Mouse (Mus musculus): ENCODE results near the gene Phf20. TPM values are rescaled to one million over a fixed set of nuclear protein-coding genes. Genes with fewer than 3 reads are reported as not detected.
A peak's percentile ranks its signal among the peaks of the same experiment; 100 is the strongest.

Phf20 gene
- polyA plus RNA-seq, 1 experiment from 2014 or later = 44.8 TPM

- DNase-seq (ENCODE audit: low spot score) (no peak), ATAC-seq (no peak)
- H3K27me3 ChIP-seq (replicated peaks; ENCODE audit: insufficient read depth, low read length) = no peaks in the 10 kb centered on the region
- no peak overlapping the region for H3K9ac ChIP-seq (replicated peaks; ENCODE audit: low read depth)
- H3K4me2 ChIP-seq (replicated peaks; ENCODE audit: low read depth, low read length) = no peak overlapping the region
- no peaks in the 10 kb centered on the region for H3K4me1 ChIP-seq (ENCODE audit: insufficient read depth, low read depth, low read length)
- no peak overlapping the region for H3K4me3 ChIP-seq (ENCODE audit: low read depth, low read length)
- TF ChIP-seq EP300 (IDR thresholded peaks at IDR 0.05) (no peak), CTCF (IDR thresholded peaks at IDR 0.05) (no peak)
- WGBS = 85% methylated on average over 4 of the region's 4 CpGs
- no peaks in the 10 kb centered on the region for H3K9me3 ChIP-seq (ENCODE audit: low read length)
- H3K27ac ChIP-seq (ENCODE audit: low read length) = no peak overlapping the region
- H3K36me3 ChIP-seq (ENCODE audit: insufficient read depth, low read length) = peaks cover 19% of the 10 kb centered on the region; the same call in 1 of the 2 replicates
These were observed 105.8 kb downstream of the Phf20 start for GRCm38 (mm10) chr2:156302063-156302462.

GRCm38 (mm10) chr2:156304351-156304750 lies 108.1 kb downstream of the Phf20 start:
- WGBS = 95% methylated on average over 4 of the region's 4 CpGs
- Histone ChIP-seq H3K4me2 (replicated peaks; ENCODE audit: low read depth, low read length) (no peak overlapping the region), H3K4me1 (ENCODE audit: insufficient read depth, low read depth, low read length) (no peaks in the 10 kb centered on the region), H3K27ac (ENCODE audit: low read length) (no peak overlapping the region), H3K27me3 (replicated peaks; ENCODE audit: insufficient read depth, low read length) (no peaks in the 10 kb centered on the region), H3K36me3 (ENCODE audit: insufficient read depth, low read length) (peaks cover 17% of the 10 kb centered on the region; the same call in 1 of the 2 replicates), H3K9ac (replicated peaks; ENCODE audit: low read depth) (no peak overlapping the region), H3K4me3 (ENCODE audit: low read depth, low read length) (no peak overlapping the region), H3K9me3 (ENCODE audit: low read length) (no peaks in the 10 kb centered on the region)
- no peak for TF ChIP-seq CTCF (IDR thresholded peaks at IDR 0.05)
- ATAC-seq (no peak), DNase-seq (ENCODE audit: low spot score) (no peak)

GRCm38 (mm10) chr2:156305818-156306217 lies 109.6 kb downstream of the Phf20 start:
- Histone ChIP-seq H3K27ac (ENCODE audit: low read length) (no peak overlapping the region), H3K36me3 (ENCODE audit: insufficient read depth, low read length) (peaks cover 16% of the 10 kb centered on the region; the same call in 1 of the 2 replicates), H3K4me3 (ENCODE audit: low read depth, low read length) (no peak overlapping the region), H3K4me1 (ENCODE audit: insufficient read depth, low read depth, low read length) (no peaks in the 10 kb centered on the region), H3K9ac (replicated peaks; ENCODE audit: low read depth) (no peak overlapping the region), H3K4me2 (replicated peaks; ENCODE audit: low read depth, low read length) (no peak overlapping the region), H3K27me3 (replicated peaks; ENCODE audit: insufficient read depth, low read length) (no peaks in the 10 kb centered on the region), H3K9me3 (ENCODE audit: low read length) (no peaks in the 10 kb centered on the region)
- TF ChIP-seq EP300 (IDR thresholded peaks at IDR 0.05) (no peak), CTCF (IDR thresholded peaks at IDR 0.05) (peak; percentile 77)
- 72% methylated on average over 2 of the region's 2 CpGs for WGBS
- DNase-seq (ENCODE audit: low spot score) (peak; percentile 78), ATAC-seq (peak; percentile 52; the same call in 1 of the 2 replicates)

- TF ChIP-seq CTCF (IDR thresholded peaks at IDR 0.05) = peak; percentile 56
- no peak for TF ChIP-seq EP300 (IDR thresholded peaks at IDR 0.05)
- Histone ChIP-seq H3K9me3 (ENCODE audit: low read length) (no peaks in the 10 kb centered on the region), H3K27ac (ENCODE audit: low read length) (no peak overlapping the region), H3K27me3 (replicated peaks; ENCODE audit: insufficient read depth, low read length) (no peaks in the 10 kb centered on the region), H3K4me2 (replicated peaks; ENCODE audit: low read depth, low read length) (no peak overlapping the region), H3K36me3 (ENCODE audit: insufficient read depth, low read length) (peaks cover 12% of the 10 kb centered on the region; the same call in 1 of the 2 replicates), H3K9ac (replicated peaks; ENCODE audit: low read depth) (no peak overlapping the region), H3K4me1 (ENCODE audit: insufficient read depth, low read depth, low read length) (no peaks in the 10 kb centered on the region), H3K4me3 (ENCODE audit: low read depth, low read length) (no peak overlapping the region)
- ATAC-seq (no peak), DNase-seq (ENCODE audit: low spot score) (peak; percentile 29)
- 41% methylated on average over 5 of the region's 5 CpGs for WGBS
These were observed 111.0 kb downstream of the Phf20 start for GRCm38 (mm10) chr2:156307261-156307660.

- Histone ChIP-seq H3K4me2 (replicated peaks; ENCODE audit: low read depth, low read length) (no peak overlapping the region), H3K27me3 (replicated peaks; ENCODE audit: insufficient read depth, low read length) (no peaks in the 10 kb centered on the region), H3K9ac (replicated peaks; ENCODE audit: low read depth) (no peak overlapping the region), H3K4me3 (ENCODE audit: low read depth, low read length) (no peak overlapping the region), H3K9me3 (ENCODE audit: low read length) (no peaks in the 10 kb centered on the region), H3K4me1 (ENCODE audit: insufficient read depth, low read depth, low read length) (0 out of 2 replicates have a peak, but pooled peaks cover 3% of the 10 kb centered on the region), H3K36me3 (ENCODE audit: insufficient read depth, low read length) (no peaks in the 10 kb centered on the region; the same call in 1 of the 2 replicates), H3K27ac (ENCODE audit: low read length) (no peak overlapping the region)
- DNase-seq (ENCODE audit: low spot score) (no peak), ATAC-seq (no peak)
- 96% methylated on average over 5 of the region's 5 CpGs for WGBS
- TF ChIP-seq EP300 (IDR thresholded peaks at IDR 0.05) (no peak), CTCF (IDR thresholded peaks at IDR 0.05) (no peak)
These were observed 113.7 kb downstream of the Phf20 start for GRCm38 (mm10) chr2:156309948-156310347.

- Histone ChIP-seq H3K27ac (ENCODE audit: low read length) (no peak overlapping the region), H3K36me3 (ENCODE audit: insufficient read depth, low read length) (no peaks in the 10 kb centered on the region), H3K4me1 (ENCODE audit: insufficient read depth, low read depth, low read length) (0 out of 2 replicates have a peak, but pooled peaks cover 3% of the 10 kb centered on the region), H3K9me3 (ENCODE audit: low read length) (no peaks in the 10 kb centered on the region), H3K9ac (replicated peaks; ENCODE audit: low read depth) (no peak overlapping the region), H3K4me3 (ENCODE audit: low read depth, low read length) (no peak overlapping the region), H3K27me3 (replicated peaks; ENCODE audit: insufficient read depth, low read length) (no peaks in the 10 kb centered on the region), H3K4me2 (replicated peaks; ENCODE audit: low read depth, low read length) (no peak overlapping the region)
- WGBS = 89% methylated on average over 5 of the region's 5 CpGs
- no peak for TF ChIP-seq CTCF (IDR thresholded peaks at IDR 0.05)
- no peak for TF ChIP-seq EP300 (IDR thresholded peaks at IDR 0.05)
- DNase-seq (ENCODE audit: low spot score) = no peak
- no peak for ATAC-seq
These were observed 114.2 kb downstream of the Phf20 start for GRCm38 (mm10) chr2:156310455-156310854.

- 92% methylated on average over 5 of the region's 5 CpGs for WGBS
- no peak overlapping the region for H3K9ac ChIP-seq (replicated peaks; ENCODE audit: low read depth)
- no peaks in the 10 kb centered on the region for H3K36me3 ChIP-seq (ENCODE audit: insufficient read depth, low read length)
- 0 out of 2 replicates have a peak, but pooled peaks cover 3% of the 10 kb centered on the region for H3K4me1 ChIP-seq (ENCODE audit: insufficient read depth, low read depth, low read length)
- TF ChIP-seq EP300 (IDR thresholded peaks at IDR 0.05) (no peak), CTCF (IDR thresholded peaks at IDR 0.05) (no peak)
- no peaks in the 10 kb centered on the region for H3K27me3 ChIP-seq (replicated peaks; ENCODE audit: insufficient read depth, low read length)
- H3K9me3 ChIP-seq (ENCODE audit: low read length) = no peaks in the 10 kb centered on the region
- ATAC-seq (no peak), DNase-seq (ENCODE audit: low spot score) (no peak)
- H3K4me2 ChIP-seq (replicated peaks; ENCODE audit: low read depth, low read length) = no peak overlapping the region
- 0 out of 2 replicates have a peak overlapping the region, but pooled peaks have one; percentile 99 for H3K27ac ChIP-seq (ENCODE audit: low read length)
- no peak overlapping the region for H3K4me3 ChIP-seq (ENCODE audit: low read depth, low read length)
These were observed 114.7 kb downstream of the Phf20 start for GRCm38 (mm10) chr2:156310945-156311344.

All from lung, postnatal 0 days (tissue).